Mouse (Mus musculus) WW6 (cell line): ENCODE measurements at regions not wholly inside any gene's neighbourhood (a gene's known extent, or its start where the extent isn't known, plus 50 kb on each side); places are given as distances from the start of the nearest gene placed in this dataset.

Experiments
- DNase-seq: peaks from one replicate; pipeline ENCODE4 v3.0.0-alpha.2; 2013; ENCODE audit warnings: low read depth, low spot score

DNA sequence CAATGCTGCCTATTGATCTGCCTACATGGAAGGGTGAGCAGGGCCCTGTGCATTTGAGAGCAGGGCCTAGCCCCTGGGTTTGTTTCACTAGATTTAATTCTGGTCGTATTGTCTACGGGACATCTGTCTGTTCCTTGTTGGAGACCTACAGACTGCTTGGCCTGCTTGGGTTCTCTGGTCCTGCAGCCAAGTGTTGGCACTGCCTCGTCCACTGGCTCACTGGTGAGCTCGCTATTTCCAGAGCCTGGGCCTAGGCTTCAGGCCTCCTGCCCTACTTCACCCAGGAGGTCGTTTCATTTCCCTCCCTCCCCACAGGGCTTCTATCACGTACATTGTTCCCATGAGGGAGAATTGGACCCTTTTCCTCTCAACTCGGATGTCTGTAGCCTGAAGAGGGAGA, 62.2 kb upstream of the Blcap start:
- DNase-seq, result no peak

GRCm38 (mm10) chr2:157635670-157636069, 64.6 kb upstream of the Blcap start:
- peak; percentile 43 for DNase-seq

DNA sequence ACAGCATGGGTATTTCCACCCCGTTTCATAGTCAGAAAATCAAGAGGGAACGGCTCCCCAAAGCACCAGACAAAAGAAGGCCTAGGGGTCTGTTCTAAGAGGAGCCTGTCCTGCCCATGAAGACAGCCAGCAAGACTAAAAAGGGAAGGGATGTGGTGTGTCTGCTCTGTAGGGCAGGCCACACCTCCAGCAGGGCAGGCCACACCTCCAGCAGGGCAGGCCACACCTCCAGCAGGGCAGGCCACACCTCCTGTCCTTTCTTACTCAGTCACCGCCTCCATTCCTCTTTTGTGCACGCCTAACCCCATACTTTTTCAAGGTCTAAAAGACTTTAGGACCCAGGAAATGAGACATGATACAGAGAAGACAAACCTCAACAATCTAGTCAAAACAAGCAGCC, 69.8 kb upstream of the Blcap start:
- peak; percentile 20 for DNase-seq

GRCm38 (mm10) chr2:157663584-157664375, 73.4 kb upstream of the Ctnnbl1 start:
- DNase-seq, result no peak

- no peak for DNase-seq
These were observed 72.7 kb upstream of the Ctnnbl1 start for GRCm38 (mm10) chr2:157664481-157664880.

- DNase-seq, result no peak
These were observed 67.0 kb upstream of the Ctnnbl1 start for GRCm38 (mm10) chr2:157670191-157670590.

DNA sequence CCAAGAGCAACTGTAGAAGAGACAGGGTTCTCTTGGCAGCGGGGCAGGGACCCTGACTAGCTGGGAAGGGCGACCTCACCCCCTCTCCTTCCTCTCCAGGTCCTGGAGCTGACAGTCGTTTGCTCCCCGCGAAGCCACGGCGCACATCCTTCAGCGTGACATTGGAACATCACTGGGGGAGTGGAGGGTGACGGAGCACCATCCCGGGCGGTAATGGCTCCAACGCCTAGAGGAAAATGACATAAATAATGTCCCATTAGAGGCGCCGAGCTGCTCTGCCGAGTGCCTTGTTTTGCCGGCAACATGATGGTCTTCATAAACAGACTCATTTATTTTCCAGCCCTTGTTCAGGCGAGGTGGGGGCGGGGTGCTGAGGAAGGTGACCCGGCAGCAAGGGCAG, 62.3 kb upstream of the Ctnnbl1 start:
- DNase-seq, result no peak

DNA sequence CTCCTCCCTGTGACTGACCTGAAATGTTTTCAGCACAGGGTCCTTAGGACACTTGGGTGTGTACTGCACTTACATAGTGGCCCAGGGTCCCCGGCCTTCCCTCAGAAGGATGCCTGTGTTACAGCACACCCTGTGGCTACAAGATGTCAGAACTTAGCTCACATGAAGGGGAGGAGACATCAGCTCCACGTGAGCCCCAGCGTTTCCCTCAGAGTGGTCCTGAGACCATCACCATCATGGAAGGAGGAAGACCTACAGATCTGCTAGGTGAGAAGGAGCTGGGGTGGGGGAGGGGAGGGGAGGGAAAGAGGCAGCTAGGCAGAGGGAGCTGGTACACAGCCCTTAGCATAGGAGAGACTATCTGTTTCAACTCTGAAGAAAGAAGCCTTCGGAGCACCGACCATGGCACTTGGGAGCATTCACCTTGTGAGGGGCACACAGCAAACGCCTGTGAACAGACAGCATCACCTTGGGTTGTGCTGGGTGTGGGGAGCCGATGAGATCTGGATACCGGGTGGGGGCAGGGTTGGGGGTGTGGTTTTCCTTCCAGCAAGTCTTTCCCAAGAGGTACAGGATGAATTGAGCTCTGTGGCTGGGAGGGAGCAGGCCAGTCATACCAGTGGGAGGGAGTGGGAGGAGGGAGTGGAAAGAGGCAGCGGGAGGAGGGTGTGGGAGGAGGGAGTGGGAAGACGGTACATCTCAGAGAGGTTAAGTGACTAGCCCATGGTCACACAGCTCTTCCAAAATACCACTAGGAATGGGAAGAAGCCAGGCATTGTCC, 60.6 kb upstream of the Ctnnbl1 start:
- DNase-seq, result no peak

- DNase-seq, result no peak
These were observed 59.9 kb upstream of the Ctnnbl1 start for GRCm38 (mm10) chr2:157677262-157677661.

- DNase-seq, result no peak
These were observed 55.3 kb upstream of the Ctnnbl1 start for GRCm38 (mm10) chr2:157681931-157682330.
